Mouse (Mus musculus) embryonic fibroblast, embryonic 13.5 days (primary cell): ENCODE measurements around the gene Hells.

ENCODE experiments used
- CTCF ChIP-seq: IDR thresholded peaks from 2 replicates; pipeline ENCODE4 v1.5.1; 2011; ENCODE audit warnings: mild to moderate bottlenecking, control low read depth, low read length, moderate library complexity, borderline replicate concordance; ENCODE audit not compliant: insufficient read depth
- POLR2A ChIP-seq: IDR thresholded peaks from 2 replicates; pipeline ENCODE4 v1.6.1; 2011; ENCODE audit warnings: low read depth, mild to moderate bottlenecking, control low read depth, low read length, moderate library complexity

DNA sequence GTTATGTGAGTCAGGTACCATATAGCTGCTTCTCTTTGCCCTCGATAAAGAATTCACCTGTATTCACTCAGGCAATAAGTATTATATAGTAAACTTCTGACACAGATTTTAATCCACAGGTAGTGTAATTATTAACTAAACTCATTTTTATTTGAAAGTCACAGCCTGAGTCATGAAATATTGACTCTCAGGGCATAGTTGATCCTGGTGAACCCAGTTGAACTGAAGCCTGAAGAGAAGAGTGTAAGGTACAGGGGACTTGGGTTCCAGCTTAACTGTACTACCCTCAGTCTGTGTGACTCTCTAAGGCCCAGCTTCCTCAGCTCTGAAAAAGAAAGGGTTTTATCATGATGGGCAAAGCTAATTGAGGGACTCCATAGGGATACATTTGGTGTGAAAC, 74.4 kb downstream of the Hells start:
- TF ChIP-seq CTCF (no peak), POLR2A (no peak)
